Mouse (Mus musculus) adrenal gland, postnatal 36 days (tissue): ENCODE data around the gene March11. TPM values are rescaled to one million over a fixed set of nuclear protein-coding genes. Genes with fewer than 3 reads are reported as not detected.

Source experiments
- DNase-seq, 2 experiments: peaks; one replicate each; pipeline ENCODE4 v3.0.0; 2021; ENCODE audit warnings: mixed read lengths in 1 of 2
- total RNA-seq, 2 experiments: library from RNA; stranded (reverse); gene quantifications; 2 replicates each; pipeline ENCODE4 v1.2.3; 2021

The March11 gene
- total RNA-seq, 2 experiments from 2014 or later = 0.30 to 1.7 TPM

GRCm38 (mm10) chr15:26373759-26374158 is 64.9 kb downstream of the March11 start:
- no peak for DNase-seq

GRCm38 (mm10) chr15:26374232-26374631 is 65.4 kb downstream of the March11 start:
- no peak for DNase-seq

- no peak for DNase-seq
Measured at GRCm38 (mm10) chr15:26374946-26375345, 66.1 kb downstream of the March11 start.

GRCm38 (mm10) chr15:26377355-26377754 is 68.5 kb downstream of the March11 start:
- DNase-seq = no peak

GRCm38 (mm10) chr15:26378879-26379278 is 70.0 kb downstream of the March11 start:
- peak; percentile 9 to 24 for DNase-seq

GRCm38 (mm10) chr15:26379831-26380230 is 71.0 kb downstream of the March11 start:
- no peak for DNase-seq

- DNase-seq = peak; percentile 35 to 41
Measured at GRCm38 (mm10) chr15:26380844-26381243, 72.0 kb downstream of the March11 start.

GRCm38 (mm10) chr15:26390001-26390400 is 81.2 kb downstream of the March11 start:
- no peak for DNase-seq

- DNase-seq = no peak
Measured at GRCm38 (mm10) chr15:26396556-26396955, 87.7 kb downstream of the March11 start.

GRCm38 (mm10) chr15:26425284-26425683 is 116.4 kb downstream of the March11 start:
- DNase-seq = no peak

- DNase-seq = no peak
Measured at GRCm38 (mm10) chr15:26426231-26426630, 117.4 kb downstream of the March11 start.

GRCm38 (mm10) chr15:26430565-26430964 is 121.7 kb downstream of the March11 start:
- no peak for DNase-seq

GRCm38 (mm10) chr15:26432676-26433075 is 123.8 kb downstream of the March11 start:
- peak; percentile 22 to 37 for DNase-seq

- DNase-seq = no peak
Measured at GRCm38 (mm10) chr15:26435725-26436124, 126.9 kb downstream of the March11 start.

GRCm38 (mm10) chr15:26437113-26437512 is 128.3 kb downstream of the March11 start:
- DNase-seq = peak in 1 of 2 experiments; percentile 5
